Mouse (Mus musculus) Muller cell, postnatal 12 days (primary cell): ENCODE results near the gene Klra17.
"Not testable (repeated sequence)": the region's sequence is repeated elsewhere in the genome, so short reads cannot be mapped to it uniquely, and the experiment has no call there.

ENCODE experiments used
- DNase-seq: peaks from one replicate; pipeline ENCODE4 v3.0.0-alpha.2; 2015; ENCODE audit errors: inconsistent ontology term

The Klra17 gene

DNA sequence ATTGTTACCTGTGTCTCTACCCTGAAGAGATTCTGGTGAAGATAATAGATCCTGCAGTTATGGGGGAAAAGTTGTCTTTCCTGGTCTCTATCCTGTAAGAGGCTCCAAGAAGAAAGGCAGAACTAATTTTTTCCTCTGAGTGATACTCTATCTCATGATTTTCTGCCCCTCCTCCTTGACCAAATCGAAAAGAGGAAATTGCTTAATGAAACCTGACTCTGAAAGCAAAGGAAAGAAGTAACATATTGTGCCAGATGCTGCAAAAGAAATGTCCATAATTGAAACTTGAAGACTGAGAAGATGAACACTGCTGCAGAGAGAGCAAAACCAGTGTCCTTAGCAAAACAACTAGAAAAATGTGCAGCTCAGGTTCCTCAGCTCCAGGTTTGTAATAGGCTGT is at the start of gene Klra17:
Gene Klra17 (minus strand): TSS at position 124 of the 400 bp plus-strand sequence.
- no peak for DNase-seq

DNA sequence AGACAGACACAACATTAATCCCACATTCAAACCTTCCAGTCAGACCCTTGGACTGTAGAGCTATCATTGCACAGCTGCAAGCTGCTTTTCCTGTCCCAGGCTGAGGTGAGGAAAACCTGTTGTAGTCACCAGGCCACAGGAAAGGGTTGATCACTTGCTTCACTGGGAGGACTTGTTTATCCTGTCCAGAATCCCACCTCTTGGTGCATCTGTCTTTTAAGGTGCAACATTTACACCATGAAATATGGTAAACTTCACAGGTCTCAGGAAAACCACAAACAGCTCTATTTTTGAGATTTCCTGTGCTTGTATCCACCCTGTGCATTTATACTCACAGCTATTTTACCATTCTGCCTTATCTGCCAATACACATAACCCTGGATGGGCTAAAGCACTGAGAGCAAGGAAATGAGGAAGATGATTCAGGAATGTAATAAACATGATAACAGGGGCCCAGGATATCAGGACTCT is 41.0 kb upstream of the Klra17 start, which contains the start of gene Klra5:
Gene Klra5 (minus strand): TSS at position 175 of the 471 bp plus-strand sequence.
- DNase-seq = not testable (repeated sequence)

DNA sequence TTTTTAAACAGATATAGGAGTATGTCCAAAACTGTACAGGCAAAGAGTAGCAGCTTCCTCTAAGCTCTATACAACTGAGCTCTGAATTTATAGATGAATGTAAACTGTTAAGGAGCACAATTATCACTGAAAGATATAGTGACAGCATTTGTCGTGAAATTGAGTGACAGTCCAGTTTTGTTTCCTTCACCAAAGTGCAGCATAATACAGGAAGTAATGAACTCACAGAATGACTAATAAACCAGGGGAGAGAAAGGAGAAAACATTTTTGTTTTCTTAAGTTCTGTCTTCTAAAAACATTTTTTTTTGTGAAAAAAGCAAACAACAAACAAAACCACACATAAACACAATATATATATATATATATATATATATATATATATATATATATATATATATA is 40.5 kb upstream of the Klra17 start:
- DNase-seq = no peak

DNA sequence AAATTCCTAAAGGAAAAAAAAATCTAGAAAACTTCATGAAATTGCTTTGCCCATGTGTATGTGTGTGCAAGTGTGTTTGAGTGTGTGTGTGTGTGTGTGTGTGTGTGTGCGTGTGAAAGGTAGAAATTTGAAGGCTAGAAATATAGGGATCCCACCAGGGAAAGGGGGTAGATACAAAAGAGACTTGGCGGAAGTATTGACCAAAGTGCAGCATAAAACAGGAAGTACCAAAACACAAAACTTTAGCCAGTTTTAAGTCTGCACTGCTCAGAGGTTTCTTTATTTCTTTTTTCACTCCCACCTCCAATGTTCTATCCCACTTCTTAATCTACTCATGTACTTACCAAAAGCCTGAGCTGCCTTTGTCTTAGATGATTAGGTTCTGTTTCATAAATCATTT is 6.1 kb upstream of the Klra17 start:
- DNase-seq = no peak

DNA sequence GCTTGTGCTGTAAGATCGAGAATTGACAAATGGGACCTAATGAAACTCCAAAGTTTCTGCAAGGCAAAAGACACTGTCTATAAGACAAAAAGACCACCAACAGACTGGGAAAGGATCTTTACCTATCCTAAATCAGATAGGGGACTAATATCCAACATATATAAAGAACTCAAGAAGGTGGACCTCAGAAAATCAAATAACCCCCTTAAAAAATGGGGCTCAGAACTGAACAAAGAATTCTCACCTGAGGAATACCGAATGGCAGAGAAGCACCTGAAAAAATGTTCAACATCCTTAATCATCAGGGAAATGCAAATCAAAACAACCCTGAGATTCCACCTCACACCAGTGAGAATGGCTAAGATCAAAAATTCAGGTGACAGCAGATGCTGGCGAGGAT is 14.1 kb downstream of the Klra17 start, which contains the start of gene Gm17631:
Gene Gm17631 (plus strand): TSS at position 301 of the 400 bp plus-strand sequence.
- not testable (repeated sequence) for DNase-seq

DNA sequence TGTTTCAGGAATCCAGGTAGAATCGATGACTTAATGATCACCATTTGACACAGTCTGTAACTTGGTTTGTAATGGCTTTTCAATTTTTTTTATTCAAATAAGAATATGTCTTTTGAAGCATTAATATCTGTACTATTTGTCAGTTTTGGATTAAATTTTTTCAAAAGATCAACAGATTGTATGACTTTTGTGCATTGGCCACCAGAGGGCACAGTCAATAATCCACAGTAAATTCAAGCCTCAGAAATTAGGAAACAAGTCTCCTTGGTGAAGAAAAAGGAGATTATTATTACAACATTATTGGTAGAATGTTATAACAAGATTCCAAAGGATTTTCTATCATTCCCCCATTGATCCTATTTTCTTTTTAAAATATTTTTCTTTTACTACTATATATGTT is 50.9 kb downstream of the Klra17 start:
- DNase-seq = no peak

DNA sequence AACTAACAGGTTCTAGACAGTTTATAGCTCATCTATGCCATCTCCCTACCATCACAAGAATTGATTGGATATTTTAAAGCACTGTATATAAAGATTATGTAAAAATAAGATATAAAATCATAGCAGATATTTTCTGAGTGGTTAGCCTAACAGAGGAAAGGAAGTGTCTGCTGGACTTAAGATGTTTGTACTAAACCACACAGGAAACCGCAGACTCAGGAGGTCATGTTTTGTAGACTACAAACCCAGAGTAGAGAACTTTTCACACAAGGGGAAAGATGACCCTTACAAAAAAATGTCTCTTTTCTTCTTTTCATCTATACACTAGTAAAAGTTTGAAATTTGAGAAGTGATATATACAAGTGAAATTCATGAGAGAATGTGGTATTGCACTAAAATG is 52.5 kb downstream of the Klra17 start:
- no peak for DNase-seq

DNA sequence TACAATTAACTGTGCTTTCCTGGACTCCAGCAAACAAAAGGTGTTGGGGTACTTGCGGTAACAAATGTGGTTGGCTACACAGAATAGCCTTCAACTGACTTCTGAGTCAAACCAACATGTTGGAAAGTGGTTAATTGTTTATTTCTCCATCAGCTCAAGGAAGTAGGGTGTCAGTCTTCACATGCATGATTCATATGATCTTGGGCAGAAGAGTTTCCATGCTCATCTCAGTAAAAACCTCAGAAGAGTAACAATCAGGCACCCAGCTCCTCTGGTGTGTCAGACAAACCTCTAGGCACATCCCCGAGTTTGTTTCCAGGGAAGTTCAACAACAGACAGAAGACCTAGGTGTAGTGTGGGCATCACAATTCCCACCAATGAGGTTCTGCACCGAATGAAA is 58.7 kb downstream of the Klra17 start:
- DNase-seq = no peak

DNA sequence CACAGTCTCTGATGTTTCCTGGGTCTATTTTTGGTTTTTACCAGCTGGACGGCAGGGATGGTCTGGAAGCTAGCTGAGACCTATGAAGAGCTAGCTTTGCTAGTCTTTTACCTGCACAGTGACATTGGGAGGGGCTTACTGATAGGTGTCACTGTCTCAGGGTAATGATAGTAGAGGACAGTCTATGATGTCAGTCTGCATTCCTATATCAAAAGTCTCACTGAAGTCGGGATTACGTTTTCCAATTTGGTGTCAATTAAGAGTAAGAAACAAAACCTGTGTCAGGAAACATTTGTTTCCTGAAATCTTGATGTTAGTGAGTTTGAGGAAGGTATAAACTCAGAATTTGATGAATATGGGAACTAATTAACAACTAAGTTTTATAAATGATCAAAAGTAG is 92.3 kb downstream of the Klra17 start, which contains the start of gene Gm156:
Gene Gm156 (minus strand): TSS at position 101 of the 400 bp plus-strand sequence.
- DNase-seq = not testable (repeated sequence)
